Mouse (Mus musculus): ENCODE results near the gene 2310033P09Rik. TPM values are rescaled to one million over a fixed set of nuclear protein-coding genes. Genes with fewer than 3 reads are reported as not detected.

2310033P09Rik gene
- polyA plus RNA-seq, 1 experiment from 2014 or later: 34.3 TPM

DNA sequence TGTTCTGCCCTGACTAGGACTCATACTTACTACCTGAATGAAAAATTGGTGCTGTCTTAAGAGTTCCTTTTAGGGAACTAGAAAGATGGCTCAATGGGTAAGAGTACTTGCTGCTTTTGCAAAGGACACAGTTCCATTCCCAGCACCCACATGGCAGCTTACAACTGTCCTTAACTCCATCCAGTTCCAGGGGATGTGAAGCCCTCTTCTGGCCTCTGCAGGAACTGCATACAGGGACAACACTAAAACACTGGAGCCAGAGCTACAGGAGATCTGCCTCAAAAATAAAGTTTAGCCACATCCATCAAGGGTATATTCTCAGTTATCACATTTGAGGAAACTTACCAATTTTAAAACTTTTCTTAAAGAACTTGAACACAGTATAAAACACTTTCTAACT lies 10.9 kb downstream of the 2310033P09Rik start:
- H3K4me2 ChIP-seq (replicated peaks; ENCODE audit: low read depth, low read length): peak overlapping the region; percentile 15; the same call in 1 of the 2 replicates

DNA sequence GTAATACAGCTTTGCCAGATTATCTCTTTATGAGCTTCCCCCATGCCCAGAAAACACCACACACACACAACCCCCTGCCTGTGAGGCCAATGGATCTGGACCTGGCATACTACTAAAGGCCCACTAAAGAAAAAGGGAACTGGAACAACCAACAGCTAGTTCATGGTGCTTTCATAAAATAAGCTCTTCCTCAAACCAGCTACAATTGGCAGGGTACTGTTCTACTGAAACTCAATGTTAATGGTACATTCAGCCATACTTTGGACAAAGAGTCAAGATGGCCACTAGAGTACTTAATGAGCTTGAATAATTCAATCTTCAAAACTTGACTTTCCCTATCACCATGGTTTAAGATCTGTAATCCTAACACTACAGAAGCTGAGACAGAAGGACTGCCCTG lies 13.5 kb downstream of the 2310033P09Rik start:
- no peak overlapping the region for H3K4me2 ChIP-seq (replicated peaks; ENCODE audit: low read depth, low read length)
- H3K27ac ChIP-seq (ENCODE audit: low read length): no peak overlapping the region
- H3K4me3 ChIP-seq (ENCODE audit: low read depth, low read length): no peak overlapping the region
- no peaks in the 10 kb centered on the region for H3K9me3 ChIP-seq (ENCODE audit: control insufficient read depth, low read depth, low read length)
- no peaks in the 10 kb centered on the region for H3K27me3 ChIP-seq (ENCODE audit: control insufficient read depth, insufficient read depth, low read length)
- peaks cover 11% of the 10 kb centered on the region for H3K36me3 ChIP-seq (ENCODE audit: control insufficient read depth, insufficient read depth, low read length)
- ATAC-seq (ENCODE audit: insufficient number of reproducible peaks, insufficient read depth, low FRiP score, low read depth): no peak
- peaks cover 36% of the 10 kb centered on the region for H3K4me1 ChIP-seq (ENCODE audit: control insufficient read depth, insufficient read depth, low read length)
- no peak overlapping the region for H3K9ac ChIP-seq (replicated peaks; ENCODE audit: low read depth, low read length)

More for the DNA sequence above, 10.9 kb downstream of the 2310033P09Rik start:
- no peak for ATAC-seq (ENCODE audit: insufficient number of reproducible peaks, insufficient read depth, low FRiP score, low read depth)
- Histone ChIP-seq H3K27ac (ENCODE audit: low read length) (peak overlapping the region; percentile 62; the same call in 1 of the 2 replicates), H3K4me3 (ENCODE audit: low read depth, low read length) (no peak overlapping the region), H3K36me3 (ENCODE audit: control insufficient read depth, insufficient read depth, low read length) (peaks cover 18% of the 10 kb centered on the region), H3K4me1 (ENCODE audit: control insufficient read depth, insufficient read depth, low read length) (peaks cover 19% of the 10 kb centered on the region; the same call in 1 of the 2 replicates), H3K9me3 (ENCODE audit: control insufficient read depth, low read depth, low read length) (no peaks in the 10 kb centered on the region), H3K27me3 (ENCODE audit: control insufficient read depth, insufficient read depth, low read length) (no peaks in the 10 kb centered on the region), H3K9ac (replicated peaks; ENCODE audit: low read depth, low read length) (no peak overlapping the region)

DNA sequence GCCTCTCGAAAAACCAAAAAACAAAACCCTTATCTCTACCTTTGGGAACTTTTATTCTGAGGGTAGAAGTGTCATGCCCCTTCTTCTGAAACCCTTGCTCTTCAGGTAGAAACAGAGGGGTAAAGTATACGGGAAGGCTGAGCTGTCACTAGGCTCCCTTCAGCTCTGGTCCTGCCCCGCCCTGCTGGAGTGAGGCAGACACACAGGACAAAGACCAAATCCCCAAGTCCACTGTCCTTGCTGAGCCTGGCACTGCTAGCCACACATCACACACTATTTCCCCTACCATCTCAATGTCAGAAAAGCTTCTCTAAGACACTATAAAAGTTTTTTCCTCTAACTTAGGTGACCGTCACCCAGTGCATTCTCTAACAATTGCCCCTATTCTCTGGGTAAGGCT lies 14.2 kb downstream of the 2310033P09Rik start:
- 86% methylated on average over 4 of the region's 4 CpGs for WGBS
- Histone ChIP-seq H3K4me2 (replicated peaks; ENCODE audit: low read depth, low read length) (no peak overlapping the region), H3K27me3 (ENCODE audit: control insufficient read depth, insufficient read depth, low read length) (no peaks in the 10 kb centered on the region), H3K4me3 (ENCODE audit: low read depth, low read length) (no peak overlapping the region), H3K36me3 (ENCODE audit: control insufficient read depth, insufficient read depth, low read length) (peaks cover 11% of the 10 kb centered on the region), H3K9ac (replicated peaks; ENCODE audit: low read depth, low read length) (no peak overlapping the region), H3K4me1 (ENCODE audit: control insufficient read depth, insufficient read depth, low read length) (peaks cover 34% of the 10 kb centered on the region), H3K27ac (ENCODE audit: low read length) (no peak overlapping the region), H3K9me3 (ENCODE audit: control insufficient read depth, low read depth, low read length) (no peaks in the 10 kb centered on the region)
- ATAC-seq (ENCODE audit: insufficient number of reproducible peaks, insufficient read depth, low FRiP score, low read depth): no peak

DNA sequence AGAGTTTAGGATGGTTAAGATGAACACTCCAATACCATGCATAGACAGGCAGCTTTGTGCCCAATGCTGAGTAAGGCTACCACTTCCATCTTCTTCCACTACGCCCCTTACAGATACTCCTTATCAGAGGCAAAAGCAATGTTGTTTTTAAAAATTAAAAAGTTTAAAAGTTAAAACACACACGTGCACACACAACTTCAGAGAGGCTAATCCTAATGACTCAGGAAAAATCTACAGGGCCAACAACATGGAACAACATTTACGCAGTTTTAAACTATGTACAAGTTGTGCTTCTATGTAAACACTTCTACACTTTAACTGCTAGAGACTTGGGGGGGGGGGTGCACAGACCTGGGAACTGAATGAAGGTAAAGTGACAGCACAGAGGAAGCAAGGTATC lies 15.9 kb downstream of the 2310033P09Rik start:
- H3K9me3 ChIP-seq (ENCODE audit: control insufficient read depth, low read depth, low read length): no peaks in the 10 kb centered on the region
- no peak overlapping the region for H3K9ac ChIP-seq (replicated peaks; ENCODE audit: low read depth, low read length)
- no peaks in the 10 kb centered on the region for H3K27me3 ChIP-seq (ENCODE audit: control insufficient read depth, insufficient read depth, low read length)
- H3K4me1 ChIP-seq (ENCODE audit: control insufficient read depth, insufficient read depth, low read length): peaks cover 28% of the 10 kb centered on the region
- 82% methylated on average over 3 of the region's 3 CpGs for WGBS
- H3K27ac ChIP-seq (ENCODE audit: low read length): no peak overlapping the region
- H3K4me3 ChIP-seq (ENCODE audit: low read depth, low read length): no peak overlapping the region
- H3K4me2 ChIP-seq (replicated peaks; ENCODE audit: low read depth, low read length): no peak overlapping the region
- H3K36me3 ChIP-seq (ENCODE audit: control insufficient read depth, insufficient read depth, low read length): peaks cover 6% of the 10 kb centered on the region
- ATAC-seq (ENCODE audit: insufficient number of reproducible peaks, insufficient read depth, low FRiP score, low read depth): no peak

DNA sequence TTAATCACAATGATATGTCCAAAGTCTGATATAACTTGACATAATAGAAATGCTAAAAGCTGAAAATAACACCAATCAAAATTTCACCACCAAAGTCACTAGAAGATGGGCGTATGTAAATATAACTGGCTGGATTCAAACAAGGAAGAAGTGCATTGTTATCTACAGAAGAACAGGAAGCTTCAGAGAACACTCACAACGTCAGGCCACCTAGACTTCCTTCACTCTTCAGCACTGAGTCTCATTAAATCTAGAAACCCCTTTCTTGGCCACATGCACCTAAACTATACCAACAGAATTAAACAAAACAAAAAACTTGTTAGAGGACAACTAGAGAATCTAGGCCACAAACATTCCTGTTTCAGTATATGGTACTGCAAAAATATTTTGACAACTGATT lies 16.3 kb downstream of the 2310033P09Rik start:
- Histone ChIP-seq H3K4me2 (replicated peaks; ENCODE audit: low read depth, low read length) (no peak overlapping the region), H3K4me3 (ENCODE audit: low read depth, low read length) (no peak overlapping the region), H3K27me3 (ENCODE audit: control insufficient read depth, insufficient read depth, low read length) (no peaks in the 10 kb centered on the region), H3K27ac (ENCODE audit: low read length) (no peak overlapping the region), H3K9me3 (ENCODE audit: control insufficient read depth, low read depth, low read length) (no peaks in the 10 kb centered on the region), H3K4me1 (ENCODE audit: control insufficient read depth, insufficient read depth, low read length) (peaks cover 28% of the 10 kb centered on the region), H3K9ac (replicated peaks; ENCODE audit: low read depth, low read length) (no peak overlapping the region), H3K36me3 (ENCODE audit: control insufficient read depth, insufficient read depth, low read length) (peaks cover 6% of the 10 kb centered on the region)
- ATAC-seq (ENCODE audit: insufficient number of reproducible peaks, insufficient read depth, low FRiP score, low read depth): no peak
- 54% methylated on average over 2 of the region's 2 CpGs for WGBS

DNA sequence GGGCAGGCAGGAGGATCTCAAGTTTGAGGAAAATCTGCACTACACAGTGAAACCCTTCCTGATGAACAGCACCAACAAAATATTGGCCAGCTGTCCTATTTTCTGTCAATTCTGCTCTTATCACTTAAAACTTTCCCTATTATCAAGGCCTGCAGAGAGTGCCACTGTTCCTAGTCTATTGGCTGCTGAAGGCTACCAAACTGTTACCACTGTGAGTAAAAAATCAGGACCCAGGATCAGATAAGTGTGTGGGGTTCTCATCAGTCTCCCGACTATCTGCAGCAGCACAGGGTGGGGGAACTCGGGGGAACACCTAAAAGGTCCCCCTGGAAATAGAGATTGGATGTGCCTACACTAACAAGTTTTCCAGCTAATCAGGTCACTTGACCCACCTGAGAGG lies 17.0 kb downstream of the 2310033P09Rik start:
- no peak overlapping the region; the same call in 1 of the 2 replicates for H3K4me3 ChIP-seq (ENCODE audit: low read depth, low read length)
- peak overlapping the region; percentile 82; the same call in 1 of the 2 replicates for H3K4me2 ChIP-seq (replicated peaks; ENCODE audit: low read depth, low read length)
- H3K36me3 ChIP-seq (ENCODE audit: control insufficient read depth, insufficient read depth, low read length): peaks cover 6% of the 10 kb centered on the region
- no peaks in the 10 kb centered on the region for H3K9me3 ChIP-seq (ENCODE audit: control insufficient read depth, low read depth, low read length)
- H3K27me3 ChIP-seq (ENCODE audit: control insufficient read depth, insufficient read depth, low read length): no peaks in the 10 kb centered on the region
- 71% methylated on average over 2 of the region's 2 CpGs for WGBS
- peaks cover 28% of the 10 kb centered on the region for H3K4me1 ChIP-seq (ENCODE audit: control insufficient read depth, insufficient read depth, low read length)
- ATAC-seq (ENCODE audit: insufficient number of reproducible peaks, insufficient read depth, low FRiP score, low read depth): no peak
- no peak overlapping the region for H3K9ac ChIP-seq (replicated peaks; ENCODE audit: low read depth, low read length)
- no peak overlapping the region for H3K27ac ChIP-seq (ENCODE audit: low read length)

DNA sequence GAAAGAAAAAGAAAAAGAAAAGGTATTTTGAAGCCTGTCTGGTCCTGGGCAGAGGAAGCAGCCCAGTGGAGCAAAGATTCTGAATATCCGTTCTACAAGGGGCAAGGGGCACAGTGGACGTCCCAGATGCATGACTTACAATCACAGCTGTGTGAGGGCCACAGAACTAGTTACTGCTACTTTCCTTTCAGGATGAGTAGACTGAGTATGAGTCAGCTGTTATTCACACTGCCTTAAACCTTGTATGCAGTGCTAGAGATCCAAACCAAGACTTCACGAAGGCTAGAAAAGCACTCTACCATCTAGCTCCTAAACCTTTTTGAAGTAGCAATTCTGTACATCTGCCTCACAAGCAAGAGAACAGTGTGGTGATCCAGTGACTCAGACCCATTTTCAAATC lies 18.1 kb downstream of the 2310033P09Rik start:
- peaks cover 26% of the 10 kb centered on the region for H3K4me1 ChIP-seq (ENCODE audit: control insufficient read depth, insufficient read depth, low read length)
- WGBS: 34% methylated on average over 3 of the region's 3 CpGs
- 0 out of 2 replicates have a peak overlapping the region, but pooled peaks have one; percentile 11 for H3K27ac ChIP-seq (ENCODE audit: low read length)
- no peaks in the 10 kb centered on the region for H3K9me3 ChIP-seq (ENCODE audit: control insufficient read depth, low read depth, low read length)
- no peaks in the 10 kb centered on the region for H3K27me3 ChIP-seq (ENCODE audit: control insufficient read depth, insufficient read depth, low read length)
- peak overlapping the region; percentile 92 for H3K4me3 ChIP-seq (ENCODE audit: low read depth, low read length)
- no peak for ATAC-seq (ENCODE audit: insufficient number of reproducible peaks, insufficient read depth, low FRiP score, low read depth)
- H3K36me3 ChIP-seq (ENCODE audit: control insufficient read depth, insufficient read depth, low read length): peaks cover 3% of the 10 kb centered on the region; the same call in 1 of the 2 replicates
- peak overlapping the region; percentile 91 for H3K9ac ChIP-seq (replicated peaks; ENCODE audit: low read depth, low read length)
- H3K4me2 ChIP-seq (replicated peaks; ENCODE audit: low read depth, low read length): peak overlapping the region; percentile 82

DNA sequence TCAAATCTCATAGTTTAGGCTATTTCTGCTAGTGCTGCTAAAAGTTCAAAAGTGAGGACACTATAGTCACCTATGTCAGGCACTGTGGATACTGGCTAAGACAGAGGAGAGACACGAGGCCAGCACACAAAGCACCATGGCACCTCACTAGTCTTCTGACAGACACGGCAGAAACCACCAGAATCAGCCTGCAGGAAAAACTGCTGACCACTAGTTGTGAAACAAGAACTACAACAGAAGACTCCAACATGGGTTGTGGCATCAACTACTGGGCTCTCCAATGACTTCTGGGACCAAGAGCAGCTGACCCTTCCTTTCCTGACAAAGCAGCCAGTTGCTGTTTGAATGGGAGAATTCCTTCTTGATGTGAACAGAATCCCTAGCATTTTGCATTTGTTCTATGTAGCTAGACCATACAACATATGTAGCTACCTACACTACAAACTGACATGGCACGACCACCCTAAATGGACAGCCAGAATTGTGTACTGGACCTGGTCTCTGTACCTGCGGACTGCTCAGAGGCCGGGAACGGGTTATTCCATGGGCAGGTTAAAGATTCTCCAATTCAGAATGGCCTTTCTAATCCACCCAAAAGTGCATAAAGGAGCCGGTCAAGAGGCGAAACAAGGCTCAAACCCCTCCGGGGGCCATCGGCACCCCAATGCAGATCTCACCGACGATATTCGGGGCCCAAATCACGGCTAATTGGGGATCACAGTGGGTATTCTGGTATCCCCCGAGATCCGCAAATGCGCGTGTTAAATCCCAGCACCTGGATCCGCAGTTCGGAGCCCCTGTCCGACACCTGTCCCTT lies 18.9 kb downstream of the 2310033P09Rik start:
- peak overlapping the region; percentile 82 for H3K4me2 ChIP-seq (replicated peaks; ENCODE audit: low read depth, low read length)
- H3K4me1 ChIP-seq (ENCODE audit: control insufficient read depth, insufficient read depth, low read length): peaks cover 24% of the 10 kb centered on the region
- H3K36me3 ChIP-seq (ENCODE audit: control insufficient read depth, insufficient read depth, low read length): peaks cover 3% of the 10 kb centered on the region; the same call in 1 of the 2 replicates
- H3K27me3 ChIP-seq (ENCODE audit: control insufficient read depth, insufficient read depth, low read length): no peaks in the 10 kb centered on the region
- peak overlapping the region; percentile 91 for H3K9ac ChIP-seq (replicated peaks; ENCODE audit: low read depth, low read length)
- H3K9me3 ChIP-seq (ENCODE audit: control insufficient read depth, low read depth, low read length): no peaks in the 10 kb centered on the region
- 4% methylated on average over 21 of the region's 21 CpGs for WGBS
- ATAC-seq (ENCODE audit: insufficient number of reproducible peaks, insufficient read depth, low FRiP score, low read depth): no peak
- peak overlapping the region; percentile 92 for H3K4me3 ChIP-seq (ENCODE audit: low read depth, low read length)
- H3K27ac ChIP-seq (ENCODE audit: low read length): peak overlapping the region; percentile 97
